Mouse (Mus musculus) adrenal gland, postnatal 36 days (tissue): ENCODE measurements at regions not wholly inside any gene's neighbourhood (a gene's known extent, or its start where the extent isn't known, plus 50 kb on each side); places are given as distances from the start of the nearest gene placed in this dataset.

Experiments used
- DNase-seq, 2 experiments: peaks; one replicate each; pipeline ENCODE4 v3.0.0; 2021; ENCODE audit warnings: mixed read lengths in 1 of 2

- DNase-seq: no peak
Measured at GRCm38 (mm10) chr14:15273107-15273506, 165.7 kb downstream of the Lrrc3b start.

DNA sequence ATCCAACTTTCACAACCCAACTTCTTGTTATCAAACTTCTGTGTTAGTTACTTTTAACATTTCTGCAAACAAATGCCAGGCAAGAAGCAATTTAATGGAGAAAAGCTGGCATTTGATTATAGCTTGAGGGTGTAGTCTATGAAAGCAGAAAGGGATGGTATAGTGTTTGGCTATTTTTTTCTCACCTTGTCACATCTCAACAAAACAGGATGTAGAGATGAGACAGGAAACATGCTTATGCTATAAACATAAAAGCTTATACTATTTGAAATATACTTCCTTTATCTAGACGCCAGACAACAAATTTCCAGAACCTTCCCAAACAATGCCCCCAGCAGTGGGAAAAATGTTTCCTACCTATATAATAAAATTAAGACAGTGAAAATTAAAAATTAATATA, 166.4 kb downstream of the Lrrc3b start:
- DNase-seq: no peak

DNA sequence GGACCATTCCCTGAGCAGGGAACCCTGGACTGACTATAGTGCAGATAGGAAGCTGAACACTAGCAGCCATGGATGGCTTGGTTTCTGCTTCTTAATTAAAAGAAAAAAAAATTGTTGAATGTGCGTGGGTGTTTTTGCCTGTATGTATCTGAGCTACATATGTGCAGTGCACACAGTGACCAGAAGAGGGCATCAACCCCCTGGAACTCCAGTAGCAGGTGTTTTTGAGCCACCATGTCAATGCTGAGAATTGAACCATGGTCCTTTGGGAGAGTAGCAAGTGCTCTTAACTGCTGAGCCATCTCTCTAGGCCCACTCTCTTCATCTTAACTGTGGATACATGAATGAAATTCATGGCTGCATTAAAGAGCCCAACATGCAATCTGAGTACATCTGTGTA, 172.5 kb downstream of the Lrrc3b start:
- DNase-seq: peak in 1 of 2 experiments; percentile 5

- no peak for DNase-seq
Measured at GRCm38 (mm10) chr14:15262996-15263395, 175.8 kb downstream of the Lrrc3b start.

DNA sequence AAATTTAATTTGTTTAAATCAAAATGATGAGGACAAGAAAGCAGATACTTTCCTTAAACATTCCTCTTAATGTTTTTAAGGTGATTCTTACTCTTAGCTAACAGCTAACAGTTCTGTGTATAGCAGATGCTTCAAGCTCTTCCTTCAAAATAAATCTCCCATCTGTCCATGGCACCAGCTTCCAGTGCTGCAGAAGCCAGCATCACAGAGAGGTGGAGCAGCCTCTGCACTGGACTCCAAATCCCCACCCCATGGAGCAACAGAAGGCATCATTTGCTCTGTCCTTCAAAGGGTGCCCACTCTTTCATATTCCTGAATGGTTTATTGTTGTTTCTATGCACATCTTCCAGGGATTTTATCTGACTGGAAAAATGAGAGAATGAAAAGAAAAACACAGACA, 183.1 kb downstream of the Lrrc3b start:
- no peak for DNase-seq

GRCm38 (mm10) chr14:15205626-15206025, 233.2 kb downstream of the Lrrc3b start:
- DNase-seq: no peak

DNA sequence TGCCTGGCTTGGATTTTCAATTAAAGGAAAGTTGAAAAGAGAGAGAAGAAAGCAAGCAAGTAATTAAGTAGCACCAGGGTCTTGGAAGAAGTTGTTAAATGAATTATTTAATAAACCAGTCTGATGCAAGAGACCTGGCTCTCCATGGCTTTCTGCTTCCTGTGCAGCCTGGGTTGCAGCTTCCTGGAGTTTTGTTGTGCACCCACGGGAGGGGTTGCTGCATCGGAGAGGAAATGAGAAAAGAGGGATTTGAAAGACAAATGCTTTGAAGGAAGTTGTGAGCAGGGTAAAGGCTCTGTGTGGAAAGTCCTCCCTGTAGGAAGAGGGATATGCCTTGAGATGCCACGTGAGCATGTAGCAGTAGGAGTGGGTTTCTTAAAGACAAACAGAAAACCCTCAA, 234.5 kb downstream of the Lrrc3b start:
- DNase-seq: no peak
